Mouse (Mus musculus) ES-CJ7 (cell line): ENCODE data around the gene Trim33.

Source experiments
- DNase-seq: peaks from one replicate; pipeline ENCODE4 v3.0.0; 2011; ENCODE audit warnings: low read depth, low spot score

The Trim33 gene

DNA sequence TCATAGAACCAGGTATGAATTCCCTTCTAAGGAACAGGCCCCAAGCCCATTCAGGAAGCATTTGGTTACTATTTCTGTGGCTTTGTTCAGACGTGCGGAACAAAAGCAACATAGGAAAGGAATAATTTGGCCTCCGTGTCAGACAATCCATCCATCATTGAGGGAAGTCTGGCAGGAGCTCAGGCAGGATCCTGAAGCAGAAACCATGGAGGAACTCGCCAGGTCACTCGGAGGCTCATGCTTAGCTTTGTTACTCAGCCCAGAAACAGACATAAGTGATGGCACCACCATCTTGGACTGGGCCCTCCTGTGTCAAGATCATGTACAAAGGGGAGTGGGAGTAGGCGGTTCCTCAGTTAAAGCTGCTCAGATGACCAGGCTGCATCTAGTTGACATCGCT, 82.1 kb downstream of the Trim33 start:
- no peak for DNase-seq

- DNase-seq, result no peak
Measured at GRCm38 (mm10) chr3:103364182-103364945, 85.3 kb downstream of the Trim33 start.

- no peak for DNase-seq
Measured at GRCm38 (mm10) chr3:103367176-103367970, 88.3 kb downstream of the Trim33 start.

DNA sequence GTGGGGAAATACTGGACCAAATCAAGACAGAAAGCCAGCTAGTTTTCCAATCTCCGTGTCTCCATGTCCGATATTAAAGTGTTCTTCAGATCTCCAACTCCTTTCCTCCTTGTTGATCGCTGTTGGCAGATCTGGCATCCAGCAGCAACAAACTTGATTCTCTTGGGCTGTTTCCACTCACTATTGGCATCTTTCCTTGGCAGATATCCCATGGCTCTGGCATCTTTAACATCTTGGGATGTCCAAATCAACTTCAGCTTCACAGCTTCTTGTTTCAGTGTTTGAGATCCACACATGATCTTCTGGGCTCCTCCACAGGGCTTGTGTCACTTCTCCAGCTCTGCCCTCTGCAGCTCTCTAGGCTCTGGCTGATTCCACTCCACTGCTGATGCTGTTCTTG, 89.6 kb downstream of the Trim33 start:
- no peak for DNase-seq

DNA sequence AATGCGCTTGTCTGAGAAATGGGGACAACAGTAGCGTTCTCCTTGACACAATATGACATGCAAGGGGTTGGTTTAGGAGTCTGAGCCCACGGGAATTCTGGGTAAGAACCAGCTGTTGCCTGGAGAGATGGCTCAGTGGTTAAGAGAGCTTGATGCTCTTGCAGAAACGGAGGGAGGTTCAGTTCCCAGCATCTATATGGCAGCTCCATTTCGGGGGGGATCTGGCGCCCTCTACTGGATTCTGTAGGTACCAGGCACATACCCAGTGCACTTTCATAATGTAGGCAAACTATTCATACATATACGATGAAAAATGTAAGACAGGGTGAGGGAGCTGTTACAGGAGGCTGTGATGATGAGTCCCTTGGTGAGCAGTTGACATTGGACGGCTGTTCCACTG, 94.9 kb downstream of the Trim33 start:
- peak; percentile 64 for DNase-seq

DNA sequence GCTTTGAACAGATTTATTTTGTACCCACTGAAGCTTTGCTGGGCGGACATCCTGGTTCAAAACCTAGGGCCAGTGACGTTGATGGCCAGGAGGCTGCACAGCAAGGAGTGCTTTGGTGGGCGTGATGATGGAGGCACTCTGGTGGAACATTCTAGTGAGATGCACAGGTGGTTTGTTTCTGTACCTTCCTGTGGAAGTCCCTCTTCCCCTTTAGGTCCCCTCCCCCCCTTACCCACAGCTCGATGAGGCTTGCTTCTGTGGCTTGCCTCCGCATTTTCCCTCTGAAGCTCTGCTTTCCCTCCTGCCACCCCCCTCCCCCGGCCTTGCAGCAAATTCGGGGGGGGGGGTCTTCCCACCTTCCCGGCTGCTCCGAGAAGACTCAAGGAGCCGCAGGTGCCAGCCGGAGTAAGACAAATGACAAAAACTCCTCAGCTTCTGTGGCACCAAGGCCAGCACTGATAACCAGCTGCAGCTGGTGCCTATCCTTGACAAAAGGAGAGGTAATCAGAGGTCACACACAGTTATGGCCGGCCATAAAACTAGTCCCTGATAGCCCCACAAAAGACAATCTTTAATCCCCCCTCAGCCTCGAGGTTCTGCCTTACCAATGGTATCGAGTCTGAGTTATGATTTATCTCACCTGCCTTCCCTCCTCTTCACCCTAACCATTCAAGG, 96.2 kb downstream of the Trim33 start:
- no peak for DNase-seq

GRCm38 (mm10) chr3:103378018-103378417, 98.9 kb downstream of the Trim33 start:
- peak; percentile 42 for DNase-seq

DNA sequence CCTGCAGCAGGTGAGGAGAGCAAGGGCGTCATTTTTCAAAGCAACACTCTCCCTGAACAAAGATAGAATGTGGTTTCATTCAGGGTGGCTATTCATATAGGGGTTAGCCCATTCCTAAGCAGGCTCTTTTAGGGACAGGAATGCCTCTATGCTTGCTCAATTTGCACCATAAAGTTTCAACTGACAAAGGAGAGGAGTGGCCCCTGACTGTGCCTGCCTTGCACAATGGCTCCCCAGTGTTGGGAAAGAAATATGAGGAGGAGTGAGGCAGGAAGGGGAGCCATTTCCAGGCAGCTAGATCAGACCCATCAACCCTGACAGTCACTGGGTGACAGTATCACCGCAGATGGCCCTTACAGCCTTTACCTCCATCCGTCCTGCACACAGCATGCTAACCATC, 100.3 kb downstream of the Trim33 start:
- peak; percentile 66 for DNase-seq

GRCm38 (mm10) chr3:103380814-103381213, 101.7 kb downstream of the Trim33 start:
- no peak for DNase-seq

- DNase-seq, result no peak
Measured at GRCm38 (mm10) chr3:103381441-103381840, 102.3 kb downstream of the Trim33 start.

DNA sequence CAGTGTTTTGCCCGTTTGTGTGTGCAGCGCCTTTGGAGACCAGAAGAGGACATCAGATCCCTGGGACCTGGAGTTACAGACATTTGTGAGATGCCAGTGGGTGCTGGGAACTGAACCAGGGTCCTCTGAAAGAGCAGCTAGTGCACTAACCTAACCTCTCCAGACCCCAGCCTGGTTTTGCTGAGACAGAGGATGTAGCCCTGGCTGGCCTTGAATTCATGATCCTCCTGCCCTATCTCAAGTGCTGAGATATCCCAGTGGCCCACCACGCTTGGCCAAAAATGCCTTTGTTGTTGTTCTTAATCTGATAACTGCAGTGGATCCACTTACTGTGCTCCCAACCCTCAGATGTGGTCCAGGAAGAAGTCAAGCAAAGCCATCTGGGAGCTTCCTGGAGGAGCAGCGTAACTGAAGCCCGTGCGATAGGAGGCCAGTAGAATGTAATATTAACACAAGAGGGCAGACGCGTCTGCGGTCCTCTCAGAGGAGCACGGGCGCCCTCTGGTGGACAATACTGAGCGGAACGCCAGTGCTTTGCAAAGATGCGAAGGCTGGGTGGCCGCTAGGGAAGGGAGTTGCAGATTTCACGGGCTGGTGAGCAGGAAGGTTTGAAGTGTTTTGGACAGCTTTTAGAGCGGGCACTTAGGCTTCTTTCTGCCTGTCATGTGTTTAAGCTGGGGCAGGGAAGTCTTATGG, 103.9 kb downstream of the Trim33 start:
- peak; percentile 93 for DNase-seq

- DNase-seq, result no peak
Measured at GRCm38 (mm10) chr3:103384486-103384885, 105.4 kb downstream of the Trim33 start.

DNA sequence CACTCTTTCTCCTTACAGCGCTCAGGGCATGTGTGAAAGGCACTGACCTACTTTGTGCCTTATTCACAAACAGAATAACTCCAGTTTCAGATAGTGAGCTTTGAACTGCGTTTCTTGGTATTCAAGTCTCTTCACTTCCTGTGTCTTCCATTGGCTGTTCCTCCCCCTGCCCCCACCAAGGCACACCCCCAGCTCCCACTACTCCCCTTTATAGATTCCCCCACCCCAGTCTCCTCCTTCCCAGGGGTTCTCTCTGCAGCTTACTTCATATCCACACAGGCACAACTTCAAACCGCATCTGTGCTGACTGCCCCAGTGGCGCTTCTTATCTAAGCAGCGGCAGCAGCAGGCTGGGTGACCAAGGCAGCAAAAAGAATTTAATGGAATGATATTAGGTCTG, 105.9 kb downstream of the Trim33 start:
- DNase-seq, result no peak

DNA sequence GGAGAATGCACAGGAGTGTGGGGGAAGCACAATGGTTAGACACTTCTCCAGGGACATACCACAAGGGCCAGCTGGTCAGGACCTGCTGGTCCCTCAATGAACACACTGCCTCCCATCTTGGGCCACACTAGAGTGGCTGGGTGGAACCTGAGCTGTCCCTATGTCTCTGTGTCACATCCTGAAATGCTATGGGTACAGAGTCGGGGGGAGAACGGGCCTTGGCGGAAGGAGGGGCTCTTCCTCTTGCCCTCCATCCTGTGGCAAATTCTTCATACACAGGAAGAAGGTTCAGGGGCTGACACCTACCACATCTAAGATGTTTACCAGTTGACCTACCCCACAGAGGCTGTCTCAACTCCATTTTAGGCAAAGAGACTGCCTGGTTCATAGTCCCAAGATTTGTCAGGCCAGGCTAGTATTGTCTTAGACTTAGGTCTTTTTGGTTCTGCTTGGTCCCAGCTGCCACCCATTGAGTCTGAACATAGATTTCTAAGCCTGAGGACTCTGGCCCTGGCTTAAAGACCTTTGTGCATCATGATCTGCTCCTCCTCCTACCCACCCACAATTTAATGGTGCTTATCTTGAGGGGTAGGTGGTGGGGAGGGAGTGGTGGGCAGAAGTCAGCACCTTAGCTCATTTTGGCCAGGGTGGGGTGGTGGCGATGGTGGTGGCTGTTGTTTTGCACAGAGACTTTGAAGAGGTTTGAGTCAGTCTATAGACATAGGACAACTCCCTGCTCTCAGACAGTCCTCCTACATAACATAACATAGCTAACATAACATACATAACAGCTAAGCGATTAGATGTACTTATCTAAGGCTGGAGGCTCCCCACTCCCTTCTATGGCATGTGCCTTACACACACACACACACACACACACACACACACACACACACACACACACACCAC, 106.5 kb downstream of the Trim33 start:
- DNase-seq, result no peak

DNA sequence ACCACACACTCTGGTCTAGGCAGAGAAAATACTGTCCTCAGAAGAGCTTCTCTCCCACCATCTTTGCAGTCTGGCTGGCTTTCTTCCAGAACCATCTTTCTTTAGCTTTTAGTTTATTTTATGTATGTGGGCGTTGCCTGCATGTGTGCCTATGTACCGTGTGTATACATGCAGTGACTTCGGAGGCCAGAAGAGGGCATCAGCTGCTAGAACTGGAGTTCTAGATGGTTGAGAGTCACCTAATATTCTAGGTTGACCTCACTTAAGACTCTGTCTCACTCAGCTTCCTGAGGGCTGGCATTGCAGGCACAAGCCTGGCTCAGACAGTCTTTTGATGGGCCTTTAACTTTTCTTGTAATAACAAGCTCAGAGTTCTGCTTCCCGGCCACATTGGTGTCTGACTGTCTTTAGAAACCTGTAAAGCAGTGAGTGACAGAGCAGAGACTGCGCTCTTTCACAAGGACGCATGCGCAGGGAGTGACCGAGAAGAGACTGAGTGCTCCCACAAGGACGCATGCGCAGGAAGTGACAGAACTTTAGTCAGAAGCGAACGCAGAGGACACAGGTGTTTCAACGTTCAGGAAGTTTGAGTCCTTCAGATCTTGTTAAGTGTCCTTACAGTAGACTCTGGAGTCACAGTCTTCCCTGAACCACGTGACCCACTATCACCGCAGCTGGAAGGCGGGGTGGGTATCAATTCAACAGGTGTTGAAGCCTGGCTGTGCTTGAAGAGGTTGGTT, 107.4 kb downstream of the Trim33 start:
- DNase-seq, result peak; percentile 93

DNA sequence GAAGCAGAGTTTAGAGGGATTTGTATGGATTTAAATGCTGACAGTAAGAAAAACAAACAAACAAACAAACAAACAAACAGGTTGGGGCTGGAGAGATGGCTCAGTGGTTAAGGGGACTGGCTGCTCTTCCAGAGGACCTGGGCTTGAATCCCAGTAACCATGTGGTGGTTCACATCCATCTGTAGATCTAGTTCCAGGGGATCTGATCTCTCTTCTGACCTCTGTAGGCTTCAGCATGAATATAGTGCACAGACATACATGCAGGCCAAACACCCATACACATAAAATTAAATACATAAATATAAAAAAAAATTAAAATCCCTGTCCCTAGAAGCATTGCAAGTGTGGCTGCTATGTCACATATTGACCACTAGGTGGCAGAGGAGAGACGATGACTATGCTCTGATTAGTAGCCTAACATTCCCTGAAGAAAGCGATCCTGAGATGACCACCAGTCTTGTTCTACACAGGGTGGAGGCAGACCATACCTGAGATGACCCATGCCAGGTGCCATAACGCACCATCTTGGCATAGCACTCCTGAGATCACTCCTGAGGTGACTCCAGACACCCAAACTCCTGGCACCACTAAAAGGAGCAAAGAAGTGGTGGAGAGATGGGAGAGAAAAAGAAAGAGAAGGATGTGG, 113.6 kb downstream of the Trim33 start:
- DNase-seq, result peak; percentile 57

GRCm38 (mm10) chr3:103393283-103394060, 114.4 kb downstream of the Trim33 start:
- DNase-seq, result no peak

DNA sequence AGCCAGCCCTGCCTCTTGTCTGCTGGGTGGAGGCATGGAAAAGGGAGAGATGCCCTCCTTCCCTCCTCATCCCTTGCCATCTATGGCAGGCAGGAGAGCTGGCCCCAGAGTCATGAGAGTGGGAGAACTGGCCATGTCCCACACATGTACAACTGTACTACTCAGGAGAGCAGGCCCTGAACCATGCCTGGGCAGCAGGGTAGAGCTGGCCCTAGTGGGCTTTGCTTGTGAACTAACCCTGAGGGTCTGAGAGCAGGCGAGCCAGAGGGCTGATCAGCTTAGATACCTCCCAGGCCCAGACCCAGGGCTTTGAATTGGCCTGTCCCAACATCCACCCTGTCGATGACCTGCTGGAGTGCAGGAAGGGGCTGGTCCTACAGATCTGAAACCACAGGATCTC, 115.0 kb downstream of the Trim33 start:
- no peak for DNase-seq

DNA sequence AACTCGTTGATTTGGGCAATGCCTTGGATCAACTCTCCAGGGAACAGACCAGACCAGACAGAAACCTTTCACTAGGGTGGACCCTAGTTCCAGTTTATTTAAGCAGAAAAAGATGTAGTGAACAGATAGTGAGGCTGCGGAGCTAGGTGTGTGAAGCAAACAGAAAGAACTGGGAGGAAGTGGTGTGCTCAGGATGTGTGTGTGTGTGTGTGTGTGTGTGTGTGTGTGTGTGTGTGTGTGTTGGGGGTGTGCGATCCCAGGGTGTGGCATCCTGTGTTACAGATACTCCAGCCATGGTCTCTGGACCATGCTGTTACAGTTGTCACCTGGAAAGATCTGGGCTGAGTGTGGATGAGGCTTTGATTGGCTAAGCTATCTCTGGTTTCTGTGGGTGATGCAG, 118.4 kb downstream of the Trim33 start:
- no peak for DNase-seq
